Mouse (Mus musculus): ENCODE measurements around the gene Vcan. TPM values are rescaled to one million over a fixed set of nuclear protein-coding genes. Genes with fewer than 3 reads are reported as not detected.

Vcan gene
- total RNA-seq, 2 experiments from 2014 or later = 34.2 to 36.2 TPM

DNA sequence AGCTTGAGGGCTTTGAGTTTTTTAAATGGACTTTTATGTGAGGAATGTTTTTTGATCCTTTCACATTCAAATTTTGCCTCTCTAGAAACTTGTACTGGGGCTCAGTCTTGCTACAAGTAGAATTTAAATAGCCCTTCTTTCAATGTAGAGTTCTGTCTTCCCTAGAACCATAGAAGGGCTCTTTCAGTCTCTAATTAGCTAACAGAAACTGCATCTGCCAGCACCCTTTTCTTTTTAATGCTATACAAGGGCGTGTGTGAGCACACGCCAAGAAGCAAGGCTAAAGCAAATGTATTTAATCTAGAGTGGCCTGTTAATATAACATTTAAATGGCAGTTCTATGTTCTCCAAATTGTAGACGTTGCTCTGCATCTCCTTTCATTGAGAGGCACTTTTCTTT, 134.9 kb downstream of the Vcan start:
- no peak for DNase-seq (ENCODE audit: low spot score in 2 of 2)

Other genes with a start within 250 kb of the Vcan start
- gene Hapln1, start 202.7 kb downstream of the Vcan start, total RNA-seq (2021) = 1 to 10 TPM; 3.9 to 6.6 TPM

Data from adrenal gland, postnatal 4 days (tissue).